Mouse (Mus musculus) ovary, postnatal 10 days (tissue): Measurements from ENCODE around the gene Zfp207.
A peak's percentile ranks its signal among the peaks of the same experiment; 100 is the strongest.
"Not testable (repeated sequence)": the region's sequence is repeated elsewhere in the genome, so short reads cannot be mapped to it uniquely, and the experiment has no call there.

Experiments used
- DNase-seq: peaks from one replicate; pipeline ENCODE4 v3.0.0; 2022; ENCODE audit warnings: low spot score

The Zfp207 gene

GRCm38 (mm10) chr11:80383019-80383625, at the start of gene Zfp207:
Zfp207 (plus strand) TSS chr11:80383279.
- peak; percentile 96 for DNase-seq

GRCm38 (mm10) chr11:80335609-80336350, 47.3 kb upstream of the Zfp207 start:
- no peak for DNase-seq

- no peak for DNase-seq
Observed at GRCm38 (mm10) chr11:80336351-80336730, 46.7 kb upstream of the Zfp207 start.

- no peak for DNase-seq
Observed at GRCm38 (mm10) chr11:80342482-80342881, 40.6 kb upstream of the Zfp207 start.

GRCm38 (mm10) chr11:80351832-80352430, 31.1 kb upstream of the Zfp207 start:
- peak; percentile 58 for DNase-seq

- no peak for DNase-seq
Observed at GRCm38 (mm10) chr11:80354832-80355231, 28.2 kb upstream of the Zfp207 start.

GRCm38 (mm10) chr11:80368949-80369348, 14.1 kb upstream of the Zfp207 start:
- no peak for DNase-seq

- DNase-seq: no peak
Observed at GRCm38 (mm10) chr11:80376651-80377050, 6.4 kb upstream of the Zfp207 start.

GRCm38 (mm10) chr11:80377712-80378451, 5.2 kb upstream of the Zfp207 start, which contains the start of gene 5730455P16Rik:
5730455P16Rik (minus strand) TSS chr11:80378034.
- peak; percentile 62 for DNase-seq

GRCm38 (mm10) chr11:80378452-80379068, 4.5 kb upstream of the Zfp207 start:
- not testable (repeated sequence) for DNase-seq

- not testable (repeated sequence) for DNase-seq
Observed at GRCm38 (mm10) chr11:80379184-80379583, 3.9 kb upstream of the Zfp207 start.

GRCm38 (mm10) chr11:80382626-80383018, 457 bp upstream of the Zfp207 start:
- DNase-seq: peak; percentile 4

GRCm38 (mm10) chr11:80383626-80384046, 557 bp downstream of the Zfp207 start:
- no peak for DNase-seq

- no peak for DNase-seq
Observed at GRCm38 (mm10) chr11:80384461-80384860, 1.4 kb downstream of the Zfp207 start.

- no peak for DNase-seq
Observed at GRCm38 (mm10) chr11:80385055-80385454, 2.0 kb downstream of the Zfp207 start.

GRCm38 (mm10) chr11:80386790-80387189, 3.7 kb downstream of the Zfp207 start:
- DNase-seq: no peak

GRCm38 (mm10) chr11:80389885-80390284, 6.8 kb downstream of the Zfp207 start:
- no peak for DNase-seq

GRCm38 (mm10) chr11:80391407-80392120, 8.5 kb downstream of the Zfp207 start:
- DNase-seq: no peak

GRCm38 (mm10) chr11:80395930-80396329, 12.9 kb downstream of the Zfp207 start:
- DNase-seq: no peak

- DNase-seq: no peak
Observed at GRCm38 (mm10) chr11:80396617-80397016, 13.5 kb downstream of the Zfp207 start.

- DNase-seq: not testable (repeated sequence)
Observed at GRCm38 (mm10) chr11:80407878-80408277, 24.8 kb downstream of the Zfp207 start.
